In the genomic region with DNA sequence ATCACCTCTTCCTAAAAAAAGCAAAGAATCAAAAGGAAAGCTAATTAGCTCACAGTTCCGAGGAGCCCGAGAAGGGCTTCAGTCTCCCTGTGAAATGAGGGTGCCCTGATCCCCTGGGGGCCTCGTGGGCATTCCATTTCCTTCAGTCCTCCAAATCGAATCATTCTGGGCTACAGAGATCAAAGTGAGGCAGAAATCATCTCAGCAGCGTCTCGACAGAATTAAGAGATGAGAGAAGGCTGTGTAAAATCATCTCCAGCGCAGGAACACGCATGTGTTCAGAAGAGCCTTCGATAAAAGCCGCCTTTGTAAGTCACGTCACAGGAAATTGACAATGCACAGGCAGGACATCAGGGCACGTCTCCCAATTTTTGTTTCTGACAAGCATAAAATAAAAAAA, we compare ENCODE assay signal across 23 mouse cellular contexts.
"Had no signal": no experiment of that assay in that cellular context is flagged by ENCODE, and none has a peak within 500 bp of the region (broad histone marks: within the 10 kb centered on the region; RNA-seq: fewer than 3 reads in every experiment).

No protein-coding gene starts in this region.

- H3K36me3 ChIP-seq: heart, embryonic 10.5 days; heart, embryonic 12.5 days; hindbrain, embryonic 13.5 days; kidney, embryonic 15.5 days; limb, embryonic 13.5 days had no signal

- H3K4me3 ChIP-seq: heart, embryonic 10.5 days; heart, embryonic 12.5 days; hindbrain, embryonic 13.5 days; hindbrain, embryonic 15.5 days; kidney, embryonic 15.5 days; limb, embryonic 13.5 days had no signal

- DNase-seq: forebrain, postnatal 0 days; gastrocnemius, postnatal 14 days; gastrocnemius, postnatal 36 days; heart, adult 18-20 months; heart, postnatal 10 days; heart, postnatal 36 days; kidney, adult 11 months; kidney, adult 2 months; kidney, adult 9 months; kidney, postnatal 14 days; kidney, postnatal 36 days; layer of hippocampus, adult 9-11 months; layer of hippocampus, postnatal 36 days; left cerebral cortex, postnatal 4 days had no signal

- H3K27ac ChIP-seq: heart, embryonic 10.5 days; hindbrain, embryonic 13.5 days; hindbrain, embryonic 15.5 days; hindbrain, postnatal 0 days; kidney, embryonic 15.5 days; kidney, postnatal 0 days; limb, embryonic 13.5 days had no signal

- H3K27me3 ChIP-seq: heart, embryonic 12.5 days; hindbrain, embryonic 13.5 days; hindbrain, embryonic 15.5 days; kidney, embryonic 15.5 days; limb, embryonic 13.5 days had no signal

- ATAC-seq: forebrain, postnatal 0 days; hindbrain, postnatal 0 days; intestine, embryonic 16.5 days had no signal

- H3K4me1 ChIP-seq: heart, embryonic 10.5 days; heart, embryonic 12.5 days; hindbrain, embryonic 13.5 days; hindbrain, embryonic 15.5 days; kidney, embryonic 15.5 days; limb, embryonic 13.5 days had no signal

- H3K9me3 ChIP-seq: heart, embryonic 10.5 days; heart, embryonic 12.5 days; hindbrain, embryonic 13.5 days; hindbrain, embryonic 15.5 days; kidney, embryonic 15.5 days; limb, embryonic 13.5 days had no signal

- H3K9ac ChIP-seq: forebrain, postnatal 0 days; heart, embryonic 12.5 days; hindbrain, embryonic 13.5 days; hindbrain, embryonic 15.5 days; kidney, embryonic 15.5 days; limb, embryonic 13.5 days had no signal

- H3K4me2 ChIP-seq: heart, embryonic 12.5 days; hindbrain, embryonic 13.5 days; hindbrain, embryonic 15.5 days; kidney, embryonic 15.5 days; limb, embryonic 13.5 days had no signal
